Mouse (Mus musculus): ENCODE measurements around the gene Pitpna.

DNA sequence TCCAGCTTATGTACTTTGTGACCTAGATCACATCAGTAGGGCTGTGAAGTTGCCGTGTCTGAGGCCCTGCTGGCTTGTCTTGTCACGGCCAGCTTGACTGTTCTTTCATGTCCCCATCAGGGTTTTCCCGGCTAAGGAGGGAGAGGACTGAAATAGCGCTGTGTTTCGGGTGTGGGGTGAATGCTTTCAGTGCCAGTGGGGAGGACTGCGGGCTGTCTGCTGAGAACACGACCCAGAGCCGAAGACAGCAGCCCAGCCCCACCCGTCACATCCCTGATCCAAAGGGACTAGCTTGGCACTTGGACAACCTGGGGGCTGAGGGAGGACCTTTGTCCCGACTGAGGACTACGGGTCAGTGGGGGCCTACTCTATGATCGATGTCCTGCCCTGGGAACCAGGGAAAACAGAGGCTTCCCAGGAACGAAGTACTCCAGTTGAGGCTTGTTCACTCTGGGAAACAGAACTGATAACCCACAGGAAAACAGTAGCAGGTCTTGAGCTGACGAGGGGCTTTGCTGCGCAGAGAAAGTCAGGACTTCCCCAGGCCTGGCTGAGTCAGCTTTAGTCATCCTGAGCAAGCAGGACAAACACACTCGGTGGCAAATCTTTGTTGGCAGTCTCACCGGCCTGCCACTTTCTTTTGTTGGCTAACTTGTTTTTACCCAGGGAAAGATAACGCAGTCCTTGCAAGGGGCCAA lies 23.9 kb upstream of the Pitpna start:
- TF ChIP-seq CTCF (IDR thresholded peaks at IDR 0.05; ENCODE audit: extremely low read depth, insufficient read depth, low read length) (no peak), POLR2A (IDR thresholded peaks at IDR 0.05; ENCODE audit: extremely low read depth, insufficient read depth, low read length) (no peak)

All from cortical plate, adult 2 months (tissue).